Mouse (Mus musculus) CD4-positive, CD25-positive, alpha-beta regulatory T cell, adult 4 months (primary cell): Measurements from ENCODE around the gene Pgap1. TPM values are rescaled to one million over a fixed set of nuclear protein-coding genes. Genes with fewer than 3 reads are reported as not detected.

ENCODE experiments used
- ATAC-seq: one replicate; pipeline ENCODE4 v1.8.0; 2017
- polyA plus RNA-seq, 2 experiments: library from polyadenylated mRNA; unstranded; fragments of 100-300 nt; shearing (Covaris generic); gene quantifications; one replicate each; pipeline ENCODE4 v1.2.1; 2017

Pgap1 gene
- polyA plus RNA-seq, result 10 to 100 TPM in 1 of 2 experiments, 1 to 10 TPM in 1; 8.6 to 12.8 TPM

DNA sequence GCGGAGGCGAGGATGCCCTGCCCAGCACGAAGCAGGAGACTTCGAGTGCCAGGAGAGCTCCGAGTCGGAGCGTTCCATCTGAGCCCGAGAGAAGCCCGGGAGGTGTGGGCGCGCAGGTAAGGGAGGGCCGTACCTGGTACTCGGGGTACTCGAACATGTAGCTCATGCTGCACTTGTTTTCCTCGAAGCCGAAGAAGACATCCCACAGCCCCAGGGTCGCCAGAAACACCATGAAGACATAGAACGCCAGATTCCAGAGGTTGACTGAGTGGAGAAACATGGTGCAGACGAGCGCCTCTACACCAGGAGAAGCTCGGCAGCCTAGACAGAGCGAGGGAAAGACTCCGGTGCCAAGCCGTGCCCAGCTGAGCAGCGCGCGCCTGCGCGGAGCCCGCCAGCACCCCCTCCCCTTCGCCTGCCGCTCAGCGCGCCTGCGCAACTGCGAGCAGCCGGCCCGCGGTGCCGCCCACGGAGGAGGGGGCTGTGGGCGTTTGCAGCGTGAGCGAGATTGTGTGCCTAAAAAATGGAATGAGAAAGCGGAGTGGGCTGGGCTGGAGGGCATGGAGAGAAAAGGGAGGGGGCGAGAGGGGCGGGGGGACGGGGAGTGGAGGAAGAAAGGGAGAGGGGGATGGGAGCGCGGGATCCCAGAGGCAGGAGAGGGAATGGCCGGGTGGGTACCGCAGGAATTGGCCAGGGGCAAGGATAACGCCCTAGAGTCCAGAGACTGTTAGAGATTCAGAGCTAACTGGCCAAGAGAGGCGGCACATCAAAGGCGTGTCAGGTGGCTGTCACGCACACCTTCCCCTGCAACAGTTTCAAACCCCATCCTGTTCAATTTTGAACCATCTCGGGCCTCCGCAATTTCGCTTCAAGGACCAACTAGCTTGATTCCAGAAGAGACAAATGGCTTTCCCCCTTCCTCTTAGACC, at the start of gene Pgap1:
Gene Pgap1, minus strand, starts transcription at position 384 of the 929 bp plus-strand sequence.
- peak; percentile 82 for ATAC-seq

DNA sequence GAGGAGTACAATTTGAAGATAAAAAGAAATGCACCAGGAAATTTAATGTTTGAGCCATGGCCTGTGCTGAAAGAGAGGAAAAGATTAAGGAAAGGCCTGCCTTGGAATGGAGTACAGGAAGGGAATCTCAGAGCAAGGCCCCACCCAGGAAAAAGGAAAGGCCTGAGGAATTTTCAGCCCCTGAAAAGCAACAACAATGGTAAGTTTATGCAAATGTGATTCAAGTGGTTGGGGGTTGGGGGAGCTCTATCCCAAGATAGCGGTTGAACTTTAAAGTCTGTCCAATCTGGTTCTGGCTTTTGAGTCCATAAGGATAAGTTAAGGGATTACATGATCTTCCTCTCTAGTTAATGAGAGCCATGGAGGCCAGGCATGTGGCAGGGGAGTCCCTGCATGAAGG, 49.5 kb upstream of the Pgap1 start:
- no peak for ATAC-seq

DNA sequence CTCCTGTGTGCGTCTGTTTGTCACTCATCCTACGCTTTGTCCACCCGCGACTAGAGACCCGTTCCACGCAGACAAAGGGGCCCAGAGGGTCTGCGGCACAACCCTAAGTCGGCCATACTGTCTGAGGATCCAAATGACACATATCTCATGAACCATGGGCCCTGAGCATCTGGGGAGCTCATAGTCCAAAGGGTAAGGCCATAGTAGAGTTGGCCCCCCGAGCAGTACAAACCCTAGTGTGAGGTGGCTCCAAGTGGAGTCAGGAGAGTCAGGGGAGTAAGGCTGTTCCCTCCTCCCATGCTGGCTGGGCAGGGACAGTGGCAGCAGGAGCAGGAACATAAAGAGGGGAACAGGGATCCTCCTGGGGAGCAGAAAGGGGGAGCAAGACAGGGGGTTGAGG, 44.2 kb upstream of the Pgap1 start:
- no peak for ATAC-seq

DNA sequence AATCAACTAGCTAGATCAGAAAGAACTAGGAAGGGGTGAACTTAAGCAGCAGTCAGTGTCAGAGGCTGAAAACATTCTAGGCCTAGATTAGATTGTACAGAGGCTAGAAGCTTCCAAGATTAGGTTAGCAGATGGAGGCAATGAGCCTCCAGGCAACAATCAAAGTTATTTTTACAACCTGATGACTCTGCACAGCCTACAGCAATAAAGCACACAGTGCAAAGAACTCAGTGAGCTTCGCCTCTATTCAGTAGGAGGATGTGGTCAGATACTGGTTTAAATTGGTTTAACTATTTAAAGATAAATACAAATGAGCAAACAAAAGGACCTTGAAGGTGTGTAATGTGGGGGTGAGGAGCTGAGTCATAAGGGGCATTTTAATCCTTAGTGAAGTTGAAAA, 42.8 kb upstream of the Pgap1 start:
- peak; percentile 78 for ATAC-seq

DNA sequence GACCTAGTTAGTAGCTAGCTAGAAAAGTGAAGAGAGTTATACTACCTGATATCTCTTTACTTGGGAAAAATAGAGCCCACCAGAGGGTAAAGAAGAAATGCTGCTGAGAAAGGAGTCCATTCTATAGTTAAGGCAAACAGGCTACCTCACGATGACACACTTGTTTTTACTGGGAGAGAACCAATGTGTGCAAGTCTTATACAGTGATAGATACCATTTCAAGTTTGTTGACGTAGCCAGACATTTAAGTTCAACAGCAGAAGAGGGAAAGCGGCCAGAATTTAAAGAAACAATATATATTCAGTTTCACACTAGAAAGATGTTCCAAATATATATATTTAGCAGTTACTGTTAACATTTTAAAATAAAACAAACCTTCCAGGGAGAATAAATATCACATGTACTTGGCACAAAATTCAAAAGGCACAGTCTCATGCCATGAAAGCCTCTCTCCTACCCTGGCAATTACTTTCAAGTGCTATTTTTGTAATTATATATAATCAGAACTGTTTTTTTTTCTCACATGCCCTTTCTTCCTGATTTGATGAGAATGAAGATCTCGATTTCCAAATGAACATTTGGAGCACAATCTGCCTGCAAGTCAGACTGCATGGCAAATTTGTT, 40.2 kb upstream of the Pgap1 start:
- no peak for ATAC-seq

DNA sequence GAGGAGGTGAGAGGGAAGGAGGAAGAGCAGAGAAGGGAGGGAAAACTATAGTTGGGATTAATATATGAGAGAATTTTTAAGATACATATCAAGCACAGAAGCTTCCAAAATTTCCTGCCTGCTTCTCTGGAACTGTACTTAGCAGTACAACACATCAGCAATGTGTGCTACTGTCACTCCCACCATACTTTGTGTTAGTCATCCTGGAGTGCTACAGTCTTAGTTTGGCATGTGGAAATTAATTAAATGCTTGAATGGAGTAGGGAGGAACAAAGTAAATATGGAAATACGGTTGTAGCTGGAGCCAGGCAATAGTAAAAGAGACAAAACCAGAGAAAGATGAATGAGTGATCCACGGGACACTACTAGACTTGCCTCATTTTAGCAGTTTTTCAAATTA, 38.7 kb upstream of the Pgap1 start:
- ATAC-seq, result no peak

DNA sequence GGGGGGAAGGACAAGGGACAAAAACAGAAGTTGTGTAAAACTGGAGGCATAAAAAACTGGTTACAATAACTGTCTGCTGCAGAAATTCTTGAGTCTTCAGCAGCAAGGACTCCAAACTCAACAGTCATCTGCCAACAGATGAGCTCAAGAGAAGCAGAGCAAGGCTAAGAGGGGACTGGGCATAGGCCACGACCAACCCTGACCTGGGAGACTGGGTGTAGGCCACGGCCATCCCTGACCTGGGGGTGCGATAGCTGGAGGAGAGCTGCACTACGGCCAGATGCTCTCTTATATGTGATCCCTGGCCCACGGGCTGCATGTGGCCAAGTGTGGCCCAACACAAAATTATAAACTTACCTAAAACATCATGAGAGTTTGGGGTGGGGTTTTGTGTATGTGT, 29.6 kb upstream of the Pgap1 start:
- no peak for ATAC-seq

DNA sequence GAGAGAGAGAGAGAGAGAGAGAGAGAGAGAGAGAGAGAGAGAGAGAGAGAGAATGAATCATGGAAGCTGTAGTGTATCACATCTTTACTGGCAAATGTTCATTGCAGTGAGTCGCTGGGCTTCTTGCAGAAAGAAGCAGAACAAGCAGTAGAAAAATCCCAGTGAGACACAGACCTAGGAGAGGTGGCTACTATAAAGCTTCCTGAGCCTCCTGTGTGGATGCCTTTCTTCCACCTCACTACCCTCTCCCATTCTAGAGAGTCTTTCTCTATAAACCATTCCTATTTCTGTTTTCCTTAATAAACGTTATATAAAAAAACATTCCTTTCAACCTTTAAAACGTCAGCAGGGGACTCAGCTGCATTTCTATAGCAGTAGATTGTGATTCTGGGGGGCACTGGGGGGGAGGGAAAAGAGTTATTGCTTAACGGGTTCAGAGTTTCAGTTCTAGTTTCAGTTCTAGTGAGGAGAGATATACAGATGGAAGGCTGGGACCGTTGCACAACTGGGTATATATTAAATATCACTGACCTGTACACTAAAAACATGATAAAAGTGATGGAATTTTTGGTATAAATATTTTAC, 28.6 kb upstream of the Pgap1 start:
- no peak for ATAC-seq

DNA sequence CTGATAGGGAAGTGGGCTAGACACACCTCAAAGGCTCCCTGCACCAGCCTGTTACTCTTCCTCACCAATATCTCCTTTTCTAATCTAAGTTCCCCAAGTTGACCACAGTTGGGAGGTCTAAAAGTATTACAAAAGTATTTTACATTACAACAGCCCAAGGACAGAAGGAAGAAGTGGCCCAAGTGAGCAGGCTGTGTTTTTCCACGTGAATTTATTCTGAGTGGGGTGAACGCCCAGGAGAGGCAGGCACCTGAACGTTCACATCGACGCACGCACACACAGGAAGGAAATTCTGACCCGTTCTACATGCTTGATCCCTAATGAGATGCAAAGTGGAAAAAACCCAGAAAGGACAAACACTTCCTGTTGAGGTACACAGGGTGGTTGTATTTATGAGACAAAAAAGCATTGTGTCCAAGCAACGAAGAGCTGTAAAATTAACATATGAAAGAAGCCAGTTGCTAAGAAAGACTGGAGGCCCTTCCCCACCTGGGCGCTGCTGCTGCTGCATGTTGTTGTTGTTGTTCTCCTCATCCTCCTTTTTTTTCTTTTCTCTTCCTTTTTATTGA, 27.9 kb upstream of the Pgap1 start:
- ATAC-seq, result peak; percentile 95

DNA sequence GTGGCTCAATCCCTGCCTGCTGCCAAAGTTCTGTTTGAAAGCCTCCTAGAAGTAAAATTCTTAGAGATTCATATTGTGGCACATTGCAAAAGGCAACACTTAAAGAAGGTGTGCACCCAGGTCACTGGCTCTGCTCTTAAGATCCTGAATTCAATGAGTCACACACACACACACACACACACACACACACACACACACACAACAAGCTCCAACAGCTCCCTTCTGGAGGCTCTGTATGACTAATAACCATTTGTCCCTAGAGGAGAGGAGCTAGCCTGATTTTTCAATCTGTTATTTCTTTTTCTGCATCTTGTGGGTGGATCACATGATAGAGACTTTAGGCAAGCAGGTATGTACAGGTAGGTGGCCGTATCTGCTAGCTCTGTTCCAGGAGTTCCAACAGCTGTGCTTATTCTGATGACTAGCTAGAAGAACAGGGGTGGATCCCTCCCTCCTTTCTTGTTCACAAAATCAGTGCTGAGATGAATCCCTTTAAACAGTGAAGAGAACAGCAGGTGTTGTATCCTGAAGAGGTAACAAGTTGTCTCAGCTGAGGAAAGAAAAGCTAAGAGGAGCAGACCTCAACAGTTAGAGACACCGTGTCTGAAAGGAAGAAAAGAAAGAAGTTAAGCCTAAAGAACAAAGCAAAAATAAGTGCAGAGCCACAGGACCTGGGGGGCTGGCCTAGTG, 27.2 kb upstream of the Pgap1 start:
- peak; percentile 7 for ATAC-seq

DNA sequence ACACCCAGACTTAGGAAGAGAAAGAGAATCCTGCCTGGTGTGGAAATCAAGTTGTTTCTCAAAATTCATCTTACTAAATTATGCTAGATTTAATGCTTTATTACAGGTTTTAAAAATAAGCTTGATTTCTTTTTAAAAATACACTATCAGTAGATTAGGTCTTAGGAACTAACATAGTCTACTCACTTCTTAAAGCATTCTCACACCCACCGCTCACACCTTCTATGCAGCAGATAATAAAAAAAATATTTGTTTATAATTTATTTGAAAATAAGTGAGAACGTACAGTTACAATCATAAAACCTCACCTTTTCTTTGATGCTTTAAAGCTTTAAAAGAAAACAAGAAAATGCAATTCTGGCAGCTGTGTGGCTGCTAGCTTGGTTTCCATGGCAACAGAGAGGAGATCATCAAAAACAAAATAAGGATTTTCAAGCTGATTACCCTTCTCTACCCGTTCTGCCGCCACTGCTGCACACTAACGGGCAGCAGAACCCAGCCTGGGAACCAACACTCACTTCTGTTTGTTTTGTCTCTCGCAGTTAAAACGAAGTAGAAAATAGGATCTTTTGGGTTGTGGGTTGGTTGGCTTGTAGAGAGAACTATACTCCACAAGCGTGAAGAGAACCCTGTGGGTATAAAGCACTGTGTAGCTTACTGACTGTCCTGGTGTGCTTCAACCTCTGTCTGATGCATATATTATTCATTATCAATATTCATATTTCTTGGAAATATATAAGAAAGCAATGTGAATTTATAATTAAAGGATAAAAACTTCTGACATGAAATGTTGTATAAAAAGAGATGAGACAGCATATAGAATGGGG, 21.1 kb upstream of the Pgap1 start:
- ATAC-seq, result peak; percentile 57

DNA sequence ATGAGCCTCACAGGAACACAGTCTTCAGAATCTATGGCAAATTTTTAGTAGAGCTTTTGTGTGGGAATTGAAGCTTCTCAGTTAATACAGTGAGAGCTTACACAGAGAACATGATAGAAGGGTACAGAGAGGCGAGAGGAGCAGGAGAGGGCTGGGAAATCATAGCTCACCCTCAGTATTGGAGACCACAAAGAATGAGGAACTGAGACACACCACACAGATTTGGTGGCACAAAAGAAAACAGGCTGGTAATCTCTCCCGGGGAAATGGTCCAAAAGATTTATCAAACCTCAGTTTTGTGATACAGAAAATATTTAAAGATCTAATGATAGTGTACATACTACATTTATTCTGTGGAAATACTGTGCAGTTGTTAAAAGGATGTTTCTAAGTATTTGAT, 11.6 kb upstream of the Pgap1 start:
- ATAC-seq, result no peak

DNA sequence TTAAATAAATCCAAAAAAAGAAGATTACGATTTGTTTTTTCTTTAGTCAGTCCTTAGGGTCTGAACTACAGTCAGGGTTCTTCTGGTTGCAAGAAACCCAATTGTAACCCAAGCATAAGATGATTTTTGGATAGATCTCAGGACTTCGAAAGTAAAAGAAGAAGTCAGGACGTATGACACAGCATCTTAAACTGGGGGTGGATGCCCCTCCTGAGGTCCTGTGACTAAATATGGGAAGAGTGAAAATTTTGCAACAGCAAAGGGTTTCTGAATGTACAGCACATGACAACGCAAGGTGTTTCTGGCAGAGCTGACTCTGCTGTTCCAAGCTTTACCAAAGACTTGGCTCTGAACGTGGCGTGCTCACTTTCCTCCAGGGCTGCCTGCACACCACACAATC, 6.4 kb upstream of the Pgap1 start:
- no peak for ATAC-seq

DNA sequence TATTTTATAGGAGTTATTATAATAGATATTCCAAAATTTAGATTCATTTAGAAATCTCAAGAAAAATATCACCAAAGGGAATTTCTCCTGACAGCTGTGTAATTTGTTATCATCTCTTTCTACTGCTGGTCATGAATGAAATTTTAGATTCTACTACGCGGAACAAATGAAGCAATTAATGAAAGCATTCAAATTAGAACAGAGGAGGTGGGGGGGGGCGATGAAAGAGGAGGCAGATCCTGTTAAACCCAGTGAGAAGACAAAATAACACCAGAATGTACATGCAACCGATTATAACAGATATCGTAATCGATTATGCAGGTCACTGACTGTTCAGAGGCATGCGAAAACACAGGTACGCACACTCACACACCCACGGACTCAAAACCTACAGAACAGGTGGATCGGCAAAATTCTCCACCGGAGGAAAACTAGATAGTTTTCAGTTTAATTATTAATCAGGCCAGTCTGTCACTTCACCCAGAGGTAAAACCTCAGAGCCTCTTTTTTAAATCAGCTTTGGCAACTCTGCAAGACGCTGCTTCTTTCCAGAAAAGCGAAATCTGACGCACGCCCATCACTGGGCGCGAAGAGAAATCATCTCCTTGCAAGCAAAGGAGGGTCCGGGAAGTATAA, 780 bp downstream of the Pgap1 start:
- ATAC-seq, result peak; percentile 11

DNA sequence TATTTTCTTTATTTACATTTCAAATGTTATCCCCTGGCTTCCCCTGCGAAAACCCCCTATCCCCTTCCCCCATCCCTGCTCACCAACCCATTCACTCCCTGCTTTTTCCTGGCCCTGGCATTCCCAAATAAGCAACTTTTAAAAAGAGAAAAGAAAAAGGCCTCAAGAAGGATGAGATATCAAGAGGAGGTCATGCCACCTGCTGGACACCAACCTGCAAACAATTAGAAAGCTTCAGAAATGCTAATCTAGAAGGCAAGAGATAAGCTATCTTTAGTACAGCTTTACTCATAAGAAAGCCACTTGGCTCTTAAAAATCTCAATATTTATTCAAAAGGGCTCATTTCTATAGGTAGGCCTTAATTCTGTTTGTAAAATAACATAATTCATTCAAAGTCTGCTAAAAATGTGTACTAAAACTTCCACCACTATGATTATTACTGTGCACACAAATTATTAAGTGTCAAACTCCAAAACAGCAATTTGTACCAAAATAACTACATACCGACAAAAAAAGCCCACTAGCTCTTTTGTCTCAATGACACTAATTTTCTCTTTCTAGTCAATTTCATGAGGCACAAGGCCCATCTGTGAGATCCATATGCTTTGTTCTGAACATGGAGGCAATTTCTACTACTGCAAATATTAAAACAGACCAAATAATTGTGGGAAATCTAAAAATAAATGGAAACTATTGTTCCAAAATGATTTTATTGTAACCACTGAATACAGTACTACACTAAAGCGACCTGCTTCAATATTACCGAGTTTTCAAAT, 1.9 kb downstream of the Pgap1 start:
- ATAC-seq, result no peak

DNA sequence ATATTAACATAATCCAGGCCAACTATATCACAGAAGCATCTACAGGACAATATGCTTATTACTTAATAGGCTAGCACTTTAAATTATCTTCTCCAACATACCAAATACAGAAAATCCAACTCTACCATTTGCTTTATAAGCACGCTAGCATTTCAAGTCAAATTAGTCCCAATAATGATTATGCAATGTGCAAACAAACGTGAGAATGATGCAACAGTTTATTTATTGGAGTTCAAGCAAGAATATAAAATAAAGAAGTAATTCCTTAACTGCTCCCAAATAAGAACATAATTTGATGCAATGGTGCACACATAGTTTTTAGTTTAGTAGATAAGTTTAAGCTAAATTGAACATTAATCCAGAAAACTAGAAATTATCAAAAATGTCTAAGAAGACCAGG, 4.9 kb downstream of the Pgap1 start:
- ATAC-seq, result no peak

DNA sequence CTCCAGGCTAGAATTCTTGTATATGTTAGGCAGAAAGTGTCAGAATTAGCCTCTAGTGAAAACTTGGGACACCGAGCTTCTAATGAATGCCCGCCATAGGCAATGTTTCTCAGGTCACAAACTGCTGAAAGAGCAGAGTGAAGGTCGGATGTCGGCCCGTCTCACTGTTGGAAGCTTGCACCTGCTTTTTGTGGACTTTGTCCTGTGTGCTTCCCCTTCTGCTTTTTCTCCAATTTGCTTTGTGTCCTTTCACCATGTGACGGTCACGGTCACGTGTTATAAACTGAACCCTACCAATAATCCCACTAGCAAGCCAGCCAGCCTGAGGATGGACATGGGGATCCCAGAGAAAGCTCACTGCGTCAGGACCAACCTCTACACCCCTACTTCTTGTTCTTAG, 12.3 kb downstream of the Pgap1 start:
- ATAC-seq, result no peak

DNA sequence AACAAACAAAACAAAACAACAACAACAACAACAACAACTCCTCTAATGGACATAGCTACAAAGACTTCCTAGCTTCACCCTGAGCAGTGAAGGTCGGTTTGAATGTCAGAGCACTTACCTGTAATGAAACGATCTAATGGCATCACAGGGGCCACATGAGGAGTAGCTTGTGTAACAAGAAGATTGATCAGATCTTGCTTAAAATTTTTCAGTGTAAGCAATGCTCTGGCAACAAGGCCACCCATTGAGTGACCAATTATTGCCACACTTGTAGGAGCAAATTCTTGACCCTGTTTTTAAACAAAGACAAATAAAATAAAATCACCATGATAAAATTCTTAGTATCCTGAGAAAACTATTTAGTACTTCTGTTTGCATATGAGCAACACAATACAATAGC, 14.6 kb downstream of the Pgap1 start:
- no peak for ATAC-seq

DNA sequence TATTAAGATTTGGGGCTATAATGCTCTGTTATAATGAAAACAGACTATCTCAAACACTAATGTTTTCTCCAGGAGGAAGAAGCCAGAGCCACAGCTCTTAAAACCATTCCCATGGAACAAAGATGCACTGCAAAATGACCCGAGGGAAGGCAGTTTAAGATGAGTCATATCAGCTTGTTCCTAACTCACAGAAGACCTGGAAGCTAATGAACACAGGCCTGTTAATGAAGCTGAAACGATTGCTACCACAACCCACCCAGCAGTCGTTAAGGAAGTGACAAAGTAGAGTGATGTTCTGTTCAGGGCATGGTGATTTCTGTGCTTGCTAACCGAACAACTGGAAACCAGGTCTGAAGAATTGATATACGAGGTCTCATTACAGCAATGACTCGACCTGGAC, 26.3 kb downstream of the Pgap1 start:
- peak; percentile 56 for ATAC-seq

DNA sequence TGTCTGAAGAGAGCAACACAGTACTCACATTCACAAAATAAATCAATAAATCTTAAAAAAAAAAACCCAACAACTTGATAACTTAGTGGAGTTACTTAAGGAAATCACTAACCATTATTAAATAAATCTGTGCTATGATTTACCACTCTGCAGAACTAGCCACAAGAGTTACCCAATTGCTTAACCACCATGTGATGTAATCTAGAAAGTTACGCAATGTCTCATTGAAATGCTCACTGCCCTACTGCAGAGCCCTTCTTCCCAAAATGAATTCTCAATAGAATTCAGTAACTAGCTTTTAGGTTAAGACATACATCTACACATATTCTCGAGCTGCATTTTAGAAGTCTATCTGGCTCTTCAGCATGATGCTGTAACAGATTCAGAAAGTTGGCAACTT, 33.8 kb downstream of the Pgap1 start:
- ATAC-seq, result no peak
